Mouse (Mus musculus) heart, embryonic 14.5 days (tissue): Measurements from ENCODE around the gene Dock9. TPM values are rescaled to one million over a fixed set of nuclear protein-coding genes. Genes with fewer than 3 reads are reported as not detected.

Source experiments
- ATAC-seq: fragments of 200-750 bp; cut with Nextera tagmentation; 2 replicates; pipeline ENCODE4 v1.8.0; 2017; ENCODE audit warnings: low read depth, moderate TSS enrichment; ENCODE audit not compliant: insufficient number of reproducible peaks, insufficient read depth, low FRiP score
- H3K27ac ChIP-seq, 2 experiments: fragments of 200-500 bp in 1 of 2; fragments of 300-500 bp in 1 of 2; sonication (generic) in 1 of 2; replicated peaks in 1 of 2; 2 replicates each; pipeline ENCODE4 v1.5.1; 2012 to 2014; ENCODE audit warnings: low read depth in 2 of 2, low read length in 2 of 2, control low read depth in 1 of 2, mild to moderate bottlenecking in 1 of 2, mixed read lengths in 1 of 2; ENCODE audit not compliant: control insufficient read depth in 1 of 2, insufficient read depth in 1 of 2
- H3K27me3 ChIP-seq: fragments of 300-500 bp; sonication (generic); 2 replicates; pipeline ENCODE4 v1.6.1; 2014; ENCODE audit warnings: mild to moderate bottlenecking, low read length, control low read depth; ENCODE audit not compliant: control insufficient read depth, insufficient read depth
- H3K36me3 ChIP-seq: fragments of 300-500 bp; sonication (generic); 2 replicates; pipeline ENCODE4 v1.6.1; 2014; ENCODE audit warnings: mild to moderate bottlenecking, control low read depth, low read length, mixed read lengths; ENCODE audit not compliant: control insufficient read depth, insufficient read depth
- H3K4me1 ChIP-seq, 2 experiments: fragments of 200-500 bp in 1 of 2; fragments of 300-500 bp in 1 of 2; sonication (generic) in 1 of 2; 2 replicates each; pipeline ENCODE4 v1.6.1; 2012 to 2014; ENCODE audit warnings: low read length in 2 of 2, control low read depth in 1 of 2, mixed read lengths in 1 of 2; ENCODE audit not compliant: control insufficient read depth in 2 of 2, insufficient read depth in 2 of 2
- H3K4me2 ChIP-seq: fragments of 300-500 bp; sonication (generic); 2 replicates; pipeline ENCODE4 v1.6.1; 2014; ENCODE audit warnings: mild to moderate bottlenecking, low read length
- H3K4me3 ChIP-seq, 2 experiments: fragments of 200-500 bp in 1 of 2; fragments of 300-500 bp in 1 of 2; sonication (generic) in 1 of 2; 2 replicates each; pipeline ENCODE4 v1.5.1; 2012 to 2014; ENCODE audit warnings: low read length in 2 of 2, mild to moderate bottlenecking in 2 of 2, control low read depth in 1 of 2, low read depth in 1 of 2, moderate library complexity in 1 of 2; ENCODE audit not compliant: control insufficient read depth in 1 of 2, insufficient read depth in 1 of 2
- H3K9ac ChIP-seq: fragments of 300-500 bp; sonication (generic); 2 replicates; pipeline ENCODE4 v1.6.1; 2014; ENCODE audit warnings: mild to moderate bottlenecking, low read length
- H3K9me3 ChIP-seq: fragments of 300-500 bp; sonication (generic); 2 replicates; pipeline ENCODE4 v1.6.1; 2016; ENCODE audit warnings: low read length, control low read depth; ENCODE audit not compliant: control insufficient read depth
- WGBS: fragments of 180-500 bp; shearing (Covaris S2); extraction: QIAGEN DNeasy Blood & Tissue Kit; methylation state at CpG from one replicate; pipeline ENCODE4 v1.1.7; 2014; 5-methylcytosine and 5-hydroxymethylcytosine counted together
- polyA plus RNA-seq: library from polyadenylated mRNA; unstranded; fragments of >200 nt; fragmentation: Nextera tagmentation; extraction: Ambion mirVana; gene quantifications from 2 replicates; pipeline ENCODE4 v1.2.1, GENCODE M21; 2014

Dock9 gene
- polyA plus RNA-seq, 1 experiment from 2014 or later, result 8.4 TPM

GRCm38 (mm10) chr14:121780144-121780913 is 17.3 kb downstream of the Dock9 start:
- no peaks in the 10 kb centered on the region for H3K27me3 ChIP-seq
- no peak overlapping the region for H3K9ac ChIP-seq
- ATAC-seq, result no peak
- H3K36me3 ChIP-seq, result no peaks in the 10 kb centered on the region
- H3K4me3 ChIP-seq, result no peak overlapping the region
- H3K4me2 ChIP-seq, result no peak overlapping the region
- WGBS, result 57% methylated on average over 11 of the region's 11 CpGs
- H3K4me1 ChIP-seq, result peaks cover 2 to 3% of the 10 kb centered on the region in 2 experiments; a peak in 2 of 4 replicates
- no peaks in the 10 kb centered on the region for H3K9me3 ChIP-seq
- H3K27ac ChIP-seq, result peak overlapping the region; percentile 82 to 85

- H3K4me1 ChIP-seq, result peaks cover 3% of the 10 kb centered on the region in 2 experiments; a peak in 2 of 4 replicates
- H3K9ac ChIP-seq, result no peak overlapping the region
- no peaks in the 10 kb centered on the region for H3K9me3 ChIP-seq
- no peaks in the 10 kb centered on the region for H3K36me3 ChIP-seq
- 58% methylated on average over 3 of the region's 3 CpGs for WGBS
- no peaks in the 10 kb centered on the region for H3K27me3 ChIP-seq
- H3K27ac ChIP-seq, result peak overlapping the region; percentile 4 to 42; a peak in 1 of 4 replicates
- no peak overlapping the region for H3K4me3 ChIP-seq
- no peak overlapping the region for H3K4me2 ChIP-seq
- ATAC-seq, result no peak
Observed at GRCm38 (mm10) chr14:121779620-121780019, 18.0 kb downstream of the Dock9 start.

DNA sequence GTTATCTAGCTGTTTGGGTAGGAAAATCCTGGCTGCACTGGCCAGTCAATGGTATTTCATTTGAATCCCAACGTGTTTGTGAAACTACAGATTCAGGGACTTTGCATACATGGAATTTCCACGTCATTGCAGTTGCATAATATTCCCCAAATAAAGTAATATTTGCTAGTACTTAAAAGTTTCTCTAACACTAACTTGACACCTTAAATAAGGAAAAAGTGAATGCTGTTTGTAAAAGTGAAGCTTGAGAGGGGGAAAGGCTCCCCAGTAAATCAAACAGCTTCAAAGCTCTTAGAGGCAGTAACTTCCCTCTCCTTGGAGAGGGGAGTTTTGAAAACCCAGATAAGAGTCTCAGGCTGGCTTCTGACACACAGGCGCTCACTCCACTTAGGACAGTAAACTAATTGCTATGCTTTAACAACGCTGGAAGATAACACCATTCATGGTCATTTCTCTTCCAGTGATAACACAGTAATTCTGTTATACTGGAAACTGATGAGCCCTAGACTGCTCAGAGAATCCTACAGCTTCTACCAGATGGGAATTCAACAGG is 20.3 kb downstream of the Dock9 start:
- no peak overlapping the region for H3K4me3 ChIP-seq
- 36% methylated on average over 4 of the region's 4 CpGs for WGBS
- no peak for ATAC-seq
- peaks cover 11 to 15% of the 10 kb centered on the region in 2 experiments for H3K4me1 ChIP-seq
- H3K36me3 ChIP-seq, result no peaks in the 10 kb centered on the region
- H3K9ac ChIP-seq, result no peak overlapping the region
- H3K27me3 ChIP-seq, result no peaks in the 10 kb centered on the region
- no peak overlapping the region for H3K27ac ChIP-seq
- no peaks in the 10 kb centered on the region for H3K9me3 ChIP-seq
- no peak overlapping the region for H3K4me2 ChIP-seq

GRCm38 (mm10) chr14:121776749-121777148 is 20.9 kb downstream of the Dock9 start:
- Histone ChIP-seq H3K4me2 (no peak overlapping the region), H3K9ac (no peak overlapping the region), H3K27me3 (no peaks in the 10 kb centered on the region), H3K27ac (no peak overlapping the region), H3K4me3 (no peak overlapping the region), H3K36me3 (no peaks in the 10 kb centered on the region), H3K4me1 (peaks cover 11 to 15% of the 10 kb centered on the region in 2 experiments), H3K9me3 (no peaks in the 10 kb centered on the region)
- ATAC-seq, result no peak
- WGBS, result 83% methylated on average over 4 of the region's 4 CpGs

DNA sequence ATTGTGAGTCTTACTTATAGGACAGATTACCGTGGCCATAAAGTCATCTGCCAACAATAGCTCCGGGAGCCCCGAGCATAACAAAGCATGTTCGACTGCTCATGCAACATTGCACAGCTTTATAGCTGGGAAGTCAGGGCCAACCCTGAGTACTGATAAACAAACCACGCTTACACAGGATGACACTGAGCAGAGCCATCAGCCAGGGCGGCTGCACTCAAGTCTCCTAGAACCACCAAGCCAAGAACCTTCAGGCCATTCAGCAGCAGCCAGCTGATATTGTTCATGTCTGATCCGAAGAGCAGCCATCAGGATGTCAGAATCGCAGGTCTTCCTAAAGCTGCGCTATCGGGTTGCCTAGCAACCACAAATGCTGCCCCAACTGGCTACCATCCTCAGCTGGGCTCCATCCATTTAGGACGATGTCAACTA is 35.6 kb downstream of the Dock9 start:
- H3K9ac ChIP-seq, result no peak overlapping the region
- H3K27ac ChIP-seq, result no peak overlapping the region
- no peak overlapping the region for H3K4me2 ChIP-seq
- ATAC-seq, result no peak
- WGBS, result 40% methylated on average over 11 of the region's 11 CpGs
- no peaks in the 10 kb centered on the region for H3K27me3 ChIP-seq
- H3K9me3 ChIP-seq, result no peaks in the 10 kb centered on the region
- H3K36me3 ChIP-seq, result no peaks in the 10 kb centered on the region
- H3K4me3 ChIP-seq, result no peak overlapping the region
- H3K4me1 ChIP-seq, result peaks cover 4 to 5% of the 10 kb centered on the region in 2 experiments; a peak in 3 of 4 replicates

DNA sequence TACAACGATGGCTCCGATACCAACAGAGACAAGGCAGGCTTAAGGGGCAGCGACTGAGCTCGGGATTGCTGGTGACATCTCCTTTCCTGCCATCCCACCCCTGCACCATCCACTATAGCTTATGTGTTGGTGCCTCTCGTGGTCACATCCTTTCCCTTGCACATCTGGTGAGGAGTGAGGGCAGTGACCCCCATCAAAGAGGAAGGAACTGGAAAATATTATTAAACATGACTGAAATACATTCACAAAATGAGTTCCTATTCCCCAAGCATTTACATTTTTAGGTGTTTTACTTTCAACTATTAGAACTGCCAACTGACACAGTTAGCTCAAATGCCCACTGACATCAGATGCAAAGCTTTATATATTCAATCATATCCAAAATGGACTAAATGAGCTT is 37.2 kb downstream of the Dock9 start:
- no peak overlapping the region for H3K4me3 ChIP-seq
- H3K27me3 ChIP-seq, result no peaks in the 10 kb centered on the region
- H3K4me1 ChIP-seq, result peaks cover 4 to 5% of the 10 kb centered on the region in 2 experiments; a peak in 3 of 4 replicates
- H3K9ac ChIP-seq, result no peak overlapping the region
- ATAC-seq, result no peak
- H3K9me3 ChIP-seq, result no peaks in the 10 kb centered on the region
- H3K4me2 ChIP-seq, result no peak overlapping the region
- no peaks in the 10 kb centered on the region for H3K36me3 ChIP-seq
- WGBS, result 82% methylated on average over 5 of the region's 5 CpGs
- no peak overlapping the region for H3K27ac ChIP-seq

DNA sequence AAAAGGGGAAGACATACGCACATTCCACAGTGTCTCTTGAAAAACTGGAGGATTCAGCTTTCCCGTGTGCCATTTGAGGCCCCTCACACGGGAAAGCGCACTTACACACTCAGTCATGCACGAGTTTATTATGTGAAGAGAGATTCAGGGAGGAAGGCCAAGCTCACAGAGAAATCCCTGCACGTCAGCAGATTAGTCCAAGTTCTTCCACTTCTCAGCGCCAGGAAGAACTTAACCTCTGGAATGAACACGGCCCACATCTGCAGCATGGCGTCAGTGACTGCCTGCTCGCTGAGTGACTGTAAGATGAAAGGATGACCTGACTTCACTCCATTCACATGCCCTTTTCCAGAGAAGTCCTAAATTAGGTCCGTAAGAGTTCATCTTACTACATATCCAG is 43.5 kb downstream of the Dock9 start:
- H3K9ac ChIP-seq, result no peak overlapping the region
- ATAC-seq, result no peak
- no peak overlapping the region for H3K4me3 ChIP-seq
- peaks cover 0 to 2% of the 10 kb centered on the region in 2 experiments; a peak in 2 of 4 replicates for H3K4me1 ChIP-seq
- no peaks in the 10 kb centered on the region for H3K27me3 ChIP-seq
- 55% methylated on average over 11 of the region's 11 CpGs for WGBS
- no peak overlapping the region for H3K4me2 ChIP-seq
- H3K36me3 ChIP-seq, result no peaks in the 10 kb centered on the region
- H3K27ac ChIP-seq, result no peak overlapping the region
- no peaks in the 10 kb centered on the region for H3K9me3 ChIP-seq
